Mouse (Mus musculus): Measurements from ENCODE around the gene Stk10. TPM values are rescaled to one million over a fixed set of nuclear protein-coding genes. Genes with fewer than 3 reads are reported as not detected.

Stk10 gene
- polyA plus RNA-seq, 1 experiment, result 5.7 TPM

- TF ChIP-seq POLR2A (IDR thresholded peaks at IDR 0.05; ENCODE audit: borderline replicate concordance, extremely low read depth, insufficient read depth, insufficient read length, poor library complexity, severe bottlenecking) (no peak), CTCF (IDR thresholded peaks at IDR 0.05; ENCODE audit: borderline replicate concordance, extremely low read depth, insufficient read depth, insufficient read length) (no peak)
- no peak for DNase-seq (ENCODE audit: low read depth)
These were observed 20.4 kb downstream of the Stk10 start for GRCm38 (mm10) chr11:32553311-32554140.

DNA sequence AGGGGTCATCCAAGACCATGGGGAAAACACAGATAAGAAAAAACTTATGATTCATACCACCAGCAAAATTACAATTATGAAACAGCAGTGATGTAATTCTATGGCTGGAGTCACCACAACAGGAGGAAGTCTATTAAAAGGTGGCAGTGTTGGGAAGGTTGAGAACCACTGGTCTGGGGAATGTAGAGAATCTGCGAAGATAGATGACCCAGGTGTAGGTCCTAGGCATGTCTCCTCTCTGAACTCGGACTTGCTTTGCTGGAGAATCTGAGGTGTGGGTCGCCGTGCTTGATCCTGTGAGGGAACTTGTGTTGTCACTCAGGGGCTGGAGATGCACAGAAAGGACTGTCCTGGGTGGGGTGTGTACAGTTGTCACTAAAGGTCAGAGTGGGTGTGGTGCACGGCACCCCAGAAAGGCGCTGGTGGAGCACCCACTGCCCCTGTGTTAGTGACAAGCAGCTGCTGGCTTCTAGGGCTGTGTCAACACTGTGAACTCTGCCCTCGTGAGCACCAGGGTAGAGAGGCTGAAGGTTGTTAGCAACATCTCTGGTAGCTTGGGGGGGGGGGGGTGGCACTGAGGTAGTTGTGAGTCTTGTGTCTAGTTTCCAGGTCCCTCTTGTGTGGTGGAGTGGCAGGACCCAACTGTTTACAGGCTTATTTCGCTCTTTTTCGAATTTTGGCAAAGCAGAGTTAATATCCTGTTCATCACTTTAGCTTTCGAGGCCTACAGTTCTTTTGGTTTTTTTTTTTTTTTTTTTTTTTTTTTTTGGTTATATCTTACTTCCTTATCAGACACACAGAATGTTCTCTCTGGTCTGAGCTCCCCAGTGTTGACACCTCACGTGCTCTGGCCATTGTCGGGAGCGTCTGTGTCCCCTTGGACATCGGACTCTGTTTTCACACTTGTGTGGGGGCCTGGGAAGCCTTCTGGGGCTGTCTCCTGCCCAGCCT, 21.3 kb downstream of the Stk10 start:
- TF ChIP-seq POLR2A (IDR thresholded peaks at IDR 0.05; ENCODE audit: borderline replicate concordance, extremely low read depth, insufficient read depth, insufficient read length, poor library complexity, severe bottlenecking), result no peak
- TF ChIP-seq CTCF (IDR thresholded peaks at IDR 0.05; ENCODE audit: borderline replicate concordance, extremely low read depth, insufficient read depth, insufficient read length), result no peak
- DNase-seq (ENCODE audit: low read depth), result no peak

DNA sequence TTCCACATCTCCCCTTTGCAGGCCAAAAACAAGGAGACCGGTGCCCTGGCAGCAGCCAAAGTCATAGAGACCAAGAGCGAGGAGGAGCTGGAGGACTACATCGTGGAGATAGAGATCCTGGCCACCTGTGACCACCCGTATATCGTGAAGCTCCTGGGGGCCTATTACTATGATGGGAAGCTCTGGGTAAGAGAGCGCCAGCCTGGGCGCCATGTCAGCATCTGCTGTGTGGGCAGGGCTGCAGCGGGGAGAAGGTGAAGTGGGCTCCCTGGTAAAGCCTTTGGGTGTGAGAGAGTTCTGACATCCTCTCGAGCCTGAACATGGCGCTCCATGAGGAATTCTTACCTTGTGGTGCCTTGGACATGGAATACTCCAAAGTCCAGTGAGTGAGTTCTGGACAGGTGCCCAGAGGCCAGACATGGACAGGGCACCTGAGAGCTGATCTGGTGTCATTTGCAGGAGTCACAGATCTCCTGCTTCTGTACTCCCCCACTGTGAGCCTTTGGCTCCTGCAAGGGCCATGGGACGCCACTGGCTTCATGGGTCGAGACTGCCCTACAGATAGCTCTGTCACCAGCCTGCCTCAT, 22.1 kb downstream of the Stk10 start:
- no peak for TF ChIP-seq CTCF (IDR thresholded peaks at IDR 0.05; ENCODE audit: borderline replicate concordance, extremely low read depth, insufficient read depth, insufficient read length)
- no peak for TF ChIP-seq POLR2A (IDR thresholded peaks at IDR 0.05; ENCODE audit: borderline replicate concordance, extremely low read depth, insufficient read depth, insufficient read length, poor library complexity, severe bottlenecking)
- DNase-seq (ENCODE audit: low read depth), result no peak

GRCm38 (mm10) chr11:32556333-32556990, 23.4 kb downstream of the Stk10 start:
- no peak for DNase-seq (ENCODE audit: low read depth)
- TF ChIP-seq CTCF (IDR thresholded peaks at IDR 0.05; ENCODE audit: borderline replicate concordance, extremely low read depth, insufficient read depth, insufficient read length), result no peak
- TF ChIP-seq POLR2A (IDR thresholded peaks at IDR 0.05; ENCODE audit: borderline replicate concordance, extremely low read depth, insufficient read depth, insufficient read length, poor library complexity, severe bottlenecking), result no peak

- DNase-seq (ENCODE audit: low read depth), result no peak
- TF ChIP-seq POLR2A (IDR thresholded peaks at IDR 0.05; ENCODE audit: borderline replicate concordance, extremely low read depth, insufficient read depth, insufficient read length, poor library complexity, severe bottlenecking) (no peak), CTCF (IDR thresholded peaks at IDR 0.05; ENCODE audit: borderline replicate concordance, extremely low read depth, insufficient read depth, insufficient read length) (no peak)
These were observed 24.9 kb downstream of the Stk10 start for GRCm38 (mm10) chr11:32558026-32558425.

DNA sequence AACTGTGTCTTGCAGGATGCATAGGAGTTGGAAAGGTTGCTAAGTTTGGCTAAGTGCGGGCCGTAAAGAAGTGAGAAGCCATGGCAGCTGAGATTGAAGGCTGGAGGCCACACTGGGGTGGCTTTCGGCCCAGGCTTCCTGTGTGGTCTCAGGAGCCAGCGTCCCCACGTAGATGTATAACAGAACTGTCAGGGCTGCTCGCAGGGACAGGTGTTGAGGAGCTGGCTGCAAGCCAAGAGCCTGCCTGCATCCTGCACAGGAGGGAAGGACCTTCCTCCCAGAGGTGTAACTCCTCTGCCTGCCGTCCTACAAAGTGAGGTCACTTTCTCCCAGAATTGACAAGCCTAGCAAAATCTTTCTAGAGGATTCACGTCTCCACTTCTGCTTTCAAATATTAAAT, 25.6 kb downstream of the Stk10 start:
- TF ChIP-seq POLR2A (IDR thresholded peaks at IDR 0.05; ENCODE audit: borderline replicate concordance, extremely low read depth, insufficient read depth, insufficient read length, poor library complexity, severe bottlenecking) (no peak), CTCF (IDR thresholded peaks at IDR 0.05; ENCODE audit: borderline replicate concordance, extremely low read depth, insufficient read depth, insufficient read length) (no peak)
- no peak for DNase-seq (ENCODE audit: low read depth)

DNA sequence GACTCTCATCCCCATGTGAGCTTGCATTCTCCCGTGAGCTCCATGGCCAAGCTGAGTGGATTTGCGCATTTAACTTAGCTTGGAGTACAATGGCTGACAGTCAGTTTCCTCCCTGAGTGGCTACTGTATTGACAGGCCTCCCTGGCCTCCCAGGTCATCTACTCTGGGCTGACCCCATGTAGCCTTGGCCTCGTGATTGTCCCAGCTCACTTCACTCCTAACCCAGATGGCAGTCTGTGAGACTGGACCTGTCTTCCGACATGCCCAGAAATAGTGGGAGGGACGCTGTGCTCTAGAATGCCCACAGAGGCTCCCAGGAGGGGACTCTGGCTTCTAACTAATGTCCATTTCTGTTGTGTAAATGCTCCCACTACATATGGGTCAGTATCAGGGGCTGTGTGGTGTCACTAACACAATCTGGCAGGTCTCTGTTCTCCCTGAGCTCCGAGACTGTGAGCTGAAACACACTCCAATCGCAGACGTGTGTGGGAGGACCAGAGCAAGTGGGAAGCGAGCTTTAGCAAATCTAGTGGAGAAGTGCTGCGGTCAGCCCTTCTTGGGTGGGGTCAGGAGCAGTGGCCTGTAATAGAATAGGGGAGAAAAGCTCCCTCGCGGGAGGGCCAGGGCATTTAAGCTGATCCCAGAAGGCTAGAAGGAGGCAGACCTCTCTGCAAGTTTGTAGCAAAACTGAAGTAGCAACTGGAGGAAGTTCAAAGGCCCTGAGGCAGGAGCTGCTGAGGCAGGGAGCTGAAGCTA, 27.1 kb downstream of the Stk10 start:
- DNase-seq (ENCODE audit: low read depth), result no peak
- TF ChIP-seq CTCF (IDR thresholded peaks at IDR 0.05; ENCODE audit: borderline replicate concordance, extremely low read depth, insufficient read depth, insufficient read length), result no peak
- no peak for TF ChIP-seq POLR2A (IDR thresholded peaks at IDR 0.05; ENCODE audit: borderline replicate concordance, extremely low read depth, insufficient read depth, insufficient read length, poor library complexity, severe bottlenecking)

DNA sequence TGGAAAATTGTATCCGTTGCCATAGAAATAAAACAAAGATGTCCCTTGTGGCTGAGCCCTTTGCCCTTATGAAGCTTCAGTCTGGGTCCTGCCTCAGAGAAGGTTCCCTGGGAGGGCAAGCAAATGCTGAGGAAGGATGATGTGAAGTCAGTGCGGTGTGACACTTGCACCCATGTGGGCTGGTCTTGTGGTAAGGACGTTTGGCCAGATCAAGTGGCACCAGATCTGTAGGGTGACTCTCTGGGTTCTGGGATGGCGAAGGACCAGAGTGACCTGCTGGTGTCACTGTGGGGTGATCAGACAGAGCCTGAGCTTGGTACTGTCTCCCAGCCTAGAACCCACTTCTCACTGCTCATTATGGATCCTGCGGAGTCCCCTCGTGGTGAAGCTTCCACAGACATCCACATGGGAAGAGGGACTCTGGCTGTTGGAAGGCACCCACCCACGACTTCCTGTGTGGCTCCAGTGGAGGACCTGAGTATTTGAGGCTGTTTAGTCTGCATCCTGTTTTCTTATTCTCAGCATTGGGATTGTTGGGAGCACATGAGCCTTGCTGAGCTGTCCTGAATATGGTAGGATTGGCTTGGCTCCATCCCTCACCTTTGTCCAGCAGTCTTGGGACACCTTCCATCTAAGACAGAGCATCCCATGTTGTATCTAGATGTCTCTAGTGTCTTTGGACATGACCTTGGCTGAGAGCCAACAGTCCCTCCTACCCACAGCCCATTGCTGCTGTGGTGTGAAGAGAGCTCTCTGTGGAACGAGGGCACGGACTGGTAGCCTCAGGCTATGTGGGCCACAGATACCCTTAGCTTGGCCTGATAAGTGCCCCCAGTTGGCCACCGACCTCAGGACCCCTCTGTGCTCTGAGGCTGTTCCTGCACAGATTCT, 28.6 kb downstream of the Stk10 start:
- no peak for TF ChIP-seq CTCF (IDR thresholded peaks at IDR 0.05; ENCODE audit: borderline replicate concordance, extremely low read depth, insufficient read depth, insufficient read length)
- TF ChIP-seq POLR2A (IDR thresholded peaks at IDR 0.05; ENCODE audit: borderline replicate concordance, extremely low read depth, insufficient read depth, insufficient read length, poor library complexity, severe bottlenecking), result no peak

GRCm38 (mm10) chr11:32562706-32563105, 29.6 kb downstream of the Stk10 start:
- no peak for DNase-seq (ENCODE audit: low read depth)
- TF ChIP-seq CTCF (IDR thresholded peaks at IDR 0.05; ENCODE audit: borderline replicate concordance, extremely low read depth, insufficient read depth, insufficient read length) (no peak), POLR2A (IDR thresholded peaks at IDR 0.05; ENCODE audit: borderline replicate concordance, extremely low read depth, insufficient read depth, insufficient read length, poor library complexity, severe bottlenecking) (no peak)

More for the DNA sequence above, 28.6 kb downstream of the Stk10 start:
- no peak for DNase-seq (ENCODE audit: low read depth)

All from brain, embryonic 14.5 days (tissue).